Mouse (Mus musculus): Measurements from ENCODE around the gene Prrt1.

DNA sequence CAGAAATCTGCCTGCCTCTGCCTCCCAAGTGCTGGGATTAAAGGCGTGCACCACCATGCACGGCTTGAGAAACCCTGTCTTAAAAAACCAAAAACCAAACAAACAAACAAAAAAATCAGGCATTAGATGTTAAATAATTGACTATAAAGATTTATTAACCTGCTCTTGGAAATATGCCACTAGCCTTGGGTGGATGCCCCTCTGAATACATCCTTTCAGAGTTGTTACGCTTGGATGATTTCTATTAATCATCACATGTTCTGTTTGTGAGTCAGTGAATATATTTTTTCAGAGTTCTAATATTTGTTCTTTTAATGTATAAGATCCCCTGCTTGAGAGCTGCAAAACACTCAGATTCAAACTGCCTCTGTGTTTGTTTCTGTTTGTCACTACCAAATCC lies 4.4 kb upstream of the Prrt1 start:
- TF ChIP-seq GATA1 (IDR thresholded peaks at IDR 0.05; ENCODE audit: borderline replicate concordance, low read length): no peak
- TF ChIP-seq FLI1 (IDR thresholded peaks at IDR 0.05; ENCODE audit: low read length): no peak
